Mouse (Mus musculus) thymus, adult 2 months (tissue): ENCODE measurements around the gene Zfp184.

Experiments used
- CTCF ChIP-seq: fragments of 200-500 bp; IDR thresholded peaks from 2 replicates; pipeline ENCODE4 v1.5.1; 2012; ENCODE audit warnings: mild to moderate bottlenecking, control low read depth, low read length, moderate library complexity, borderline replicate concordance; ENCODE audit not compliant: control insufficient read depth, poor library complexity, insufficient read depth; ENCODE audit errors: extremely low read depth
- POLR2A ChIP-seq: fragments of 200-500 bp; IDR thresholded peaks from 2 replicates; pipeline ENCODE4 v1.6.1; 2012; ENCODE audit warnings: mild to moderate bottlenecking, low read length, control low read depth, moderate library complexity; ENCODE audit not compliant: control insufficient read depth, poor library complexity, insufficient read depth; ENCODE audit errors: extremely low read depth

DNA sequence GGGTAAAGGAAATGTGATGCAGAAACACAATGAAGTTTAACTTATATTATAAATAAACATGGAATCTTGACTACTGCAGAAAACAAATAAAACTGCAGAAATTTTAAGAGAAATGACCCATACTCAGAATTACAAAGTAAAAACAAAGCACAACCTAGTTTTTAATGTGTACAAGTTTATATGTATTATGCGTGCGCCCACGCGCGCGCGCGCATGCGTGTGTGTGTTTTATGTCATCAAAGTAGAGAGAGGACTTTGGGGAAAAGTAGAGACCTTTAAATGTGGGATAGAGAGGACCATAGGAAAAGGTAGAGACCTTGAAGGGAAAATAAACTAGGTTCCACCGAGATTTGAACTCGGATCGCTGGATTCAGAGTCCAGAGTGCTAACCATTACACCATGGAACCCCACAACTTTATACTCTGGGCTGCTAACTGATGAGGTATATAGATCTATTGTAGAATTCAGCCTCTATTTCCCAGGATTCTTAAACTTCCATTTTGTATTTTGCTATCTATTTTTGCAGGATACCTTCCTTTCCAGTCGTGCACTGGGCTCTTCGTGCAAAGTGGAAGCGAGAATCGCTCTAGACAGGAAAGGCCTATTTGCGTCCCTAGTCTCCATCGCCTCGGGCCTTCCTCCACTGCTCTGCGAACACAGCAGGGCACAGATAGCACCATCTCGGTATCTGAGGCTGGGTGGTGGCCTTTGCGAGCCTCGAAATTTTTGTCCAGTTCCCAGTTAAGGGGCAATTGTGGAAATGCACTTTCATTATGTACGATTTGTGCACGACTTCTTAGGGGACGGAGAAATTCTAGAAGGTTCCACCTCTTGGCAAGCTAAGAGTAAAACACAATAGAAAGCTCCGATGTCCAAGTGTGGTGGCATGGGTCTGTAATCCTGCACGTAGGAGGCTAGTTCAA lies 11.0 kb upstream of the Zfp184 start:
- TF ChIP-seq POLR2A = no peak
- TF ChIP-seq CTCF = no peak
